Mouse (Mus musculus): Measurements from ENCODE around the gene Tmem156.

DNA sequence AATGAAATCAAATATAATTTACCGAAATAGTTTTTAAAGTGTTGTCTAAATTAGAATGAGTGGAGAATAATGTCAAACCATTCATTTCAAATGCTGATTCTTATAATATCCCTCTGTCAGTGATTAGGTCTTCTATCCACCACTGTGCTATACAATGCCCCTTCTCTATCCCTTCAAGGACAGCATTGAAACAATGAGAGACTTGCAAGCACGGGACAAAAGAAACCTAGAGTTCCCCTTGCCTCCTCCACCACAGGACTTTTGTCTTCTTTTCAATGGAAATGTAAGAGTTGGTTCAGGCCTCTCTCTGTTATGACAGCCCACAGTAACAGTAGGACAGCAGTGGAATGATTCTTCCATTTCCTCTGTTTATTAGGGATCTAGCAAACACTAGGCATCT is 28.7 kb downstream of the Tmem156 start:
- TF ChIP-seq MAZ (IDR thresholded peaks at IDR 0.05; ENCODE audit: low read depth, low read length) (no peak), TCF12 (IDR thresholded peaks at IDR 0.05; ENCODE audit: low read depth, low read length) (no peak), CTCF (conservative IDR thresholded peaks at IDR 0.05 in 1 of 2, IDR thresholded peaks at IDR 0.05 in 1 of 2; ENCODE audit: low read depth in 2 of 2, low read length in 2 of 2) (no peak), E2F4 (IDR thresholded peaks at IDR 0.05; ENCODE audit: insufficient replicate concordance, low read depth, low read length) (no peak), MAX (IDR thresholded peaks at IDR 0.05; ENCODE audit: low read length) (no peak), CHD2 (IDR thresholded peaks at IDR 0.05; ENCODE audit: low read length) (no peak), POLR2A (IDR thresholded peaks at IDR 0.05; ENCODE audit: low read depth, low read length) (no peak), HCFC1 (IDR thresholded peaks at IDR 0.05; ENCODE audit: low read depth, low read length) (no peak), ZKSCAN1 (IDR thresholded peaks at IDR 0.05; ENCODE audit: borderline replicate concordance, low read depth, low read length) (no peak), UBTF (IDR thresholded peaks at IDR 0.05; ENCODE audit: low read depth, low read length) (no peak), MXI1 (IDR thresholded peaks at IDR 0.05; ENCODE audit: low read depth, low read length) (no peak), NELFE (IDR thresholded peaks at IDR 0.05; ENCODE audit: low read depth, low read length) (no peak), MYC (IDR thresholded peaks at IDR 0.05; ENCODE audit: low read depth, low read length) (no peak), KAT2A (IDR thresholded peaks at IDR 0.05; ENCODE audit: insufficient replicate concordance, low read length) (no peak)

Measured in CH12.LX (cell line).